Mouse (Mus musculus) brain, embryonic 18.5 days (tissue): ENCODE measurements around the gene Cdh23.
A peak's percentile ranks its signal among the peaks of the same experiment; 100 is the strongest.

Experiments used
- DNase-seq: peaks from one replicate; pipeline ENCODE4 v3.0.0-alpha.2; 2012; ENCODE audit warnings: low read depth, low spot score

Gene Cdh23

DNA sequence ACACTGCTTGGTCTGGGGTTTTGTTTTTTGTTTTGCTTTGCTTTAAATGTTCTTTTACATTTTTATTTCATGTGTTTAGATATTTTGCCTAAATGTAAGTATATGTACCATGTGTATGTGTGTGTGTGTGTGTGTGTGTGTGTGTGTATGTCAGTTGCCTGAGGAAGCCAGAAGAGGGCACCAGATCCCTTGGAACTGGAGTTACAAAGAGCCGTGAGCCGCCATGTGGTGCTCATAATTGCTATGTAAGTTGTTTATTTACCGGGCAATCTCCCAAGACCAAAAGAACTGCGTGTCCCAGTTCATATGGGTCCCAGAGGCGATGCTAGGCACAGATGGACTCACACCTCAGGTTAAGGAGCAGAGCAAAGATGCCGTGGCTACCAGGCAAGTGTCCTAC lies 214.9 kb downstream of the Cdh23 start:
- no peak for DNase-seq

DNA sequence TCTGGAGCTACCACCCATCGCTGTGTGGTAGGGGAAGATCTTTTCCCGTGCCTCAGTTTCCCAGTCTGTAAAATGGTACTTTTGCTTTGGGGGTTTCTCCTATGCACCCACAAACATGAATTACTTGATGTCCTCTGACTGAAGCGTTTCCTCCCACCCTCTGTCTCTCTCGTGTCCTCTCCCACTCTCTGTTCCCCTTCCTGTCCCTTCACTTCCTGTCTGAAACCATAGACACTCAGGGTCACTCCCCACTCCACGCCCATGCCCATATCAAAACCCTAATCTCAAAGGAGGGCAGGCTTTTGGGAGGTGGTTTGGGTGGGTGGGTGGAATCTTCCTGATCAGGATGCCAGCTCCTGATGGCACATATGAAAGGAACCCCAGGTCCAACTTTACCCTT lies 221.7 kb downstream of the Cdh23 start:
- DNase-seq = no peak

DNA sequence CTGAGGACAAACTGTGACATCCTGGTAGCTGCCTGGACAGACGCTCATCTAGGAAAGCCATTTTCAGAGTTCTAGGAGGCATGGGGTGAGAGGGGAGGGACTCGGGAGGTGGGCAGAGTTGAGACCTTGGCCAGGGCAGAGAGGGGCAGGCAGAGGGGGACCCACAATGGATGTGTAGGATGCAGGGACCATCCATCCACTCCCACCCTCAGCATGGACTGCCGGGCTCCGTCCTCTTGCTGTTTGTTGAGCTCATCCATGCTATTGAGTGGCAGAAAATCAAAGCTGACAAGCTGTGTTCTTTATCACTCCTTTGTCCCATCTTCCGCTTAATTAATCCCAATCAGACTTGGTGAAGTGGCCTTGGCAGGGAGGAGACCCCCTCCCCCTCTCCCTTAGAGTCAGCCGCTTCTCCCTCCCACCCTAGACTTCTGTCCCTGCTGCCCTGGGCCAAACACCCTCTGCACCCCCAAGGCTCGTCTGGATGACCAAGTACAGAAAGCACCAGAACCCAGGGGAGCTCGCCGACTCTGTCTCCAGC lies 222.4 kb downstream of the Cdh23 start:
- DNase-seq = no peak

DNA sequence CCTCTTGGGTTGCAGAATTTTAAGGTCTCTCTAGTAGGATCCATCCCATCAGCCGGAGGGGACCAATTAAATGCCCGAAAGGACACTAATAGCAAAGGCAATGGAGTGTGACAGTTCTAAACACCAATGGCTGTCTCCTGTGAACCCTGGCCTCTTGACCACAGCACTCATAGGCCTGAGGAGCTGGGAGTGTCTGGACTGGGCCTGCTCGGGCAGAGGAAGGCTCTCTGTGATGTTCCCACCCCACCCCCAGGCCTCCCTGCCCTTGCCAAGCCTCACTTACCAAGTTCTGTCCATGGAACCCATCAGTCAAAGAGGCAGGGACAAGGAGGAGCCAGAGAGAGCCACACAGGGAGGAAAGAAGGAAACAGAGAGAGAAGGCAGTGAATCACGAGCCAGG lies 228.5 kb downstream of the Cdh23 start:
- DNase-seq = no peak

DNA sequence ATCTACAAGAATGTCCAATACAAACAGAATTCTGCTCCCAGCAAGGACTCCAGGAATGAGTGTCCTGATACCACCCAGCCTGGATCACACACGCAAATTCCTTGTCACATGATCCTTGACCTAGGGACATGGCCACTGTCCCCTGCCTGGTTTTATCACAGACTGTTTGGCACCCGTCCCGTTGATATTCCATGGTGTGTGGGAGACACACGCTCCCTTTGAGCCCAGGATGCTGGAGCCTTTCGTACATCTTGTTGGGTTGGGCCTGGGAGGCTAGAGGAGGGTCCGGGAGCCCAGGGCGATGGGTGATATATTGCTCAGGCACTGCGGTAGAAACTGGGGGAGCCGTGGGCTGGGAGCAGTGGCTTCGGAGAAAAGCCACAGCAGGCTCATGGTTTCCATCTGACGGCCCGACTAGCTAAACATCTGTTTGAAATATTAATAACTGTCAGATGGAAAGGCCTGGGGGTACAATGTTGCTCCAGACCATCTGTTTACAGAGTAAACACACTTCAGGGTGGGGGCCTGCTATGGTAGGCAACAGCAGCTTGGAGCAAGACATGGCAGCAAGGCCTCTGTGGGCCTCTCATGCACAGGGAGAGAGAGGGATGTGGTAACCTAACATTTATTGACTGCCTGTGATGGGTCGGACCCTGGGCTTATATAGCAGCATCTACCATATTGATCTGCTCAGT lies 232.2 kb downstream of the Cdh23 start:
- no peak for DNase-seq

DNA sequence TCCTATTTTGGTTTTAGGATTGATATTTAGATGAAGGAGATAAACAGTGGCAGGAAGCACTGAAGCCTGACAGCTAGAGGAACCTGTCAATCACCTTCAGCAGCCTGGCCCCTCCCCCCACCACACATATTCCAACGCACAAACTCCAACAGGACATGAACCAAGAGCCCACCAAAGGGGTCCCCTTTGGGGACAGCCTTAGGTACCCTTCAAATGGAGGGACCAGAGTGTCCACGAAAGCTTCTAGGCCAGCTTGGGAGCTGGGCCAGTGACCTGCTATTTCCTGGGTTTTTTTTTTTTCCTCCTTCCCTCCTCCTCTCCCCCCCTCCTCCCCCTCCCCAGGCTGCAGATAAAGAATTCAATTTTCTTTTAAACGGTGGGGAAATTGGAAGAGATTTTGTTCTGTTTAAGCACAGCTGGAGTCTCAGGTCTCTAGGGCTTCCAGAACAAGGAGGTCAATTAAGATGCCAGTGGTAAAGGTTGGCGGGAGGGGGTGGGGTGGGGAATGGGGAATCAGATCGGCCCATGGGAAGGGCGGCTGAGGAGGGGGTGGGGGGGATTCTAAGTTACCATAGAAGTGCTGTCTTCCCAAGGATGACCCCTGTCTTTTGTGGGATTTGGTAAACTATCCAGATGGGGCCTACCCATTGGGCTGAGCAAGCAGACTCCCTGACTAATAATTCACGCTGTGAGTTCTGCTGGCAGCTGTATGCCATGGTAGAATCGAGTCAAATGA lies 239.5 kb downstream of the Cdh23 start:
- DNase-seq = no peak

DNA sequence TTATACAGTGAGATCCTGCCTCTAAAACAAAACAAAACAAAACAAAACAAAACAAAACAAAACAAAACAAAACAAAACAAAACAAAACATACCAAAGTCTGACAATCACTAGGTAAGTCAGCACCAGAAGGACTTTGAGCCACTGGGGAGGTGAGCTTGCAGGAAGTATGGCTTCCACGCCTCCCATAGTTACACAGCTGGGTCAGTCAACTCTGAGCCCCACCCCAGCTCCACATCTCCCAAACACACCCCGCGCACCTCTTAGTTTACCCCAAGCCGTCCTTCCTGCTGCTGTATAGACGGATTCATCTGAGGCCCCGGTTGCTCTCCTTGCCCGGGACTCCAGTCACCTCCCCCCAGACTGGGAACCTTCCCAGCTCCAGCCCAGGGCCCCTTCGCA lies 241.1 kb downstream of the Cdh23 start:
- no peak for DNase-seq

DNA sequence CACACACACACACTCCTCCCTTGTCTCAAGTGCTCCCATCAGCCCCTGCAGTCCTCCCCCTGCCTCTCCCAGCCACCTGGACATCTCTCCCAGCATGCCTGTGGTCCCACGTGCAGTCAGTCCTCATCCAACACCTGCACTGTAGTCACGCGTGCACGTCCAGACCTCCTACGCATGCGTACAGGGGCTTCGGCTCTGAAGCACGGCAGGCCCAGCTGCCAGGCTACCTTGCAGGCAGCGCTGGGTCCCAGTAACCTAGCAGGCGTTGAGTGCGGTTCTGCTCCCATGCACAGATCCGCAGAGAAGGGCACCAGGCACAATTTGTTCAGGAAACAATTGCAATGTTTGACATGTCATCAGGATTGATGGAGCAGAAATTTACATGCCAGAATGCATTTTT lies 249.1 kb downstream of the Cdh23 start:
- no peak for DNase-seq

DNA sequence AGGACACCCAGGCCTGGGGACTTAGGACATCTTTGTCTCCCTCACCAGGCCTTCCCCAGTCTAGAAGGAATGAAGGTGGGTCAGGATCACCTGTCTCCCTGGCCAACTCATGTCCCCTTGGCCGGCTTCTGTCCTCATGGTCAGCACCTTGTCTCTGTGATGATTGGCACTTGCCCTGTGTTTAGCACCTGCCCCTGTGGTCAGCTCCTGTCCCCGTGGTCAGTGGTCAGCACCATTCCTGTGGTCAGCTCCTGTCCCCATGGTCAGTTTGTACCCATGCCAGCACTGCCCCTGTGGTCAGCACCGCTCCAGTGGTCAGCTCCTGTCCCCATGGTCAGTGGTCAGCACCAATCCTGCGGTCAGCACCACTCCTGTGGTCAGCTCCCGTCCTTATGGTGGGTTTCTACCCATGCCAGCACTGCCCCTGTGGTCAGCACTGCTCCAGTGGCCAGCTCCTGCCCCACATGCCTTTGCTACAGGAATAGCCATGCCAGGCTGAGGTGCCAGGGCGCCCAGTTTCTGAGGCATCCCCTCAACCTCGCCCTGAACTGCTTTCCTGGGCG lies 251.2 kb downstream of the Cdh23 start:
- DNase-seq = no peak

DNA sequence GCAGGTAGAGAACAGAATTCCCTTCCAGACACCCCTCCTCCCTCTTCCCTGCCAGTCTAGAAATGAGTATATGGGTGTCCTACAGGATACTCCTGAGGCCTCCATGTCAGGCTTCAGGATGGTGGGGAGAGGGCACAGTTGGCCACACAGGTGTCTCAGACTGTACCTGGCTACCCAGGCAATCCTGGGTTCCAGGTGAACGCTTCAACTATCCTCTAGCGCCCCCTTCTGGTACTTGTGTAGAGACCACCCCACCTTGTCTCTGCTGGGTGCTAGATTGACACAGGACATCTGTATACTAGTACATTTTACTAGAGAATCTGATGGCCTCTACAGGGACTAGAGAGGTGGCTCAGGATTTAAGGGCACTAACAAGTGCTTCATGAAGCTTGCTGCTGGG lies 253.2 kb downstream of the Cdh23 start:
- no peak for DNase-seq

DNA sequence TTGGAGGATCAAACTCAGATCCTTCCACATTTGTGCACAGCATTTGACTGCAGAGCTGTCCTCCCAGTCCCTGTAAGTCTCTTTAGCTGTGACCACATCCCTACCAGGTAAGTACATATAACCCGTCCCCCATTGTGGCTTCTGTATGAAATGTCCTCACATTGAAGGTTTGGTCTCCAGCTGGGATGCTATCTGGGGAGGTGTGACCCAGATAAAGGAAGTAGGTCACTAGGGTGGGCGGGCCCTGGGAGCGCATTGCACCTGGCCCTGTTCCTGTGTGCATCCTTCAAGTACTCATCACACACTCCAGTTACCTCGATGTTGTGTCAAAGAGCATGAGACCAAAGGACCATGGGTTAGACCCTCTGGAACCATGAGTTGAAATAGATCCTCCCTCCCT lies 254.0 kb downstream of the Cdh23 start:
- DNase-seq = no peak

DNA sequence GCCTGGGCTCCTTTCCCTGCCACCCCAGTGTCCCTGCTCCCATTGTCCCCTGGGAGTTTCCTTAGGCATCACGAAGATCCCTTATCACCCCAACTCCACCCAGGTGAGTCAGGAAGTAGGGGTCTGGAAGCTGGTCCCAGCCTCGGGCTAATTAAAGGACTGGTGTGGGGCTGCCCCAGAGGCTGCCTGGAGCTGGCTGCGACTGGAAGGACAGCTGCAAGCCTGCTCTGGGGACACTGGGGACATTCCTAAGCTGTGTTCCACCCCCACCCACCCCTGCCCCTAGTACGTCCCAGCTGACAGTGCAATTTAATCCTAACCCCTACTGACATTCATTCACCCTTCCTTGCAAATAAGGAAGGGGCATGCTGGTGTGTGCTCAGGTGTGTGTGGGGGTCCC lies 263.6 kb downstream of the Cdh23 start:
- no peak for DNase-seq

DNA sequence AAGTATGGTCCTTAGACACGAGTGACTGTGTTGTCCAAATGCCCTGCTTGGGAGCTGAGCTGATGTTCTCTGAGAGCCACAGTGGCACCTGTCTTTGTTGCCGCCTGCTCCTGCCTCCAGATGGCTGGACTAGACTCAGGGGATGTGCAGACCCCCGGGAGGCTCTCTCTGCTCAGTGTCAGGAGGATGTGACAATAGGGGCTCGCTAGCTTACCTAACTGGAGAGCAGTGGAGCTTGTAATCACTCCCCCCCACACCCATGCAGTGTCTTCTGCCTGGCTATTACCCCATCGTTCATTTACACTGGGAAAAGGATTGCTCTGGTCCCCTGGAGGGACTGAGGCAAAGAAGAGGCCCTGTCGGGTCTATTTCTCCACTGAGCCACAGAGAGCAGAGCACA lies 265.7 kb downstream of the Cdh23 start:
- no peak for DNase-seq

DNA sequence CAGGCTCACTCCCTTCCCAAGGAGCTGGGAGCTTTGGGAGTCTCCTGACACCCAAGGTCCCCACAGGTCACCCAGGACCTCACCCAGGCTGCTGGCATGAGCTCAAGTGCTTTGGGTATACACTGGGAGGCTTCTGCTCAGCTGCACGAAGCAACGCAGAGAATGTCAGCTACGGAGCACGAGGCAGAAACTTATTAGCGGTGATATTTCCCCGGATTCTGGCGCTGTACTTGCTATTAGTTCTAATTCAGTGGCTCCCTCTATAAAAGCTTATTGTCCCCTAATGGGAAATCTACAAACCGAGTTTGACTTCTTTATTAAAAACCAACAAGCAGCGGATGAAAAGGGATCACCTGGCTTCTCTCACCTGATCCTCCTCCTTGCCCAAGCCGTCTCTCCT lies 266.3 kb downstream of the Cdh23 start:
- DNase-seq = no peak

DNA sequence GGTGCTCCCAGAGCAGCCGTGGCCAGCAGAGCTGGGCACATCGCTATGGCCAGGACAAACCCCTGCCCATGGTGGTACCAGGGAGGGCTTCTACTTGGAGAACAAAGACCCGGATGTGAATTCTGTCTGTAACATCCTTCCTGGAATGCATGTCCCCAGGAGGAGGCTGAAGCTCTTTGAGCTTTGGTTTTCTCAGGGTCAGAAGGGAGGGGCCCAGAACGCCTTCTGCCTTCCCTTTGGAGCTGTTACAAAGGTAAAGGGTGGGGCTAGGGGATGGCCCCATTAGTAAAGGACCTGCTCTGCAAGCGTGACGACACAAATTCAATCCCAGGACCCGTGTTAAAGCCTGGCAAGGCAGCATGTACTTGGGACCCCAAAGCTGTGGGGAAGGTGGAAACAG lies 273.5 kb downstream of the Cdh23 start:
- DNase-seq = no peak

DNA sequence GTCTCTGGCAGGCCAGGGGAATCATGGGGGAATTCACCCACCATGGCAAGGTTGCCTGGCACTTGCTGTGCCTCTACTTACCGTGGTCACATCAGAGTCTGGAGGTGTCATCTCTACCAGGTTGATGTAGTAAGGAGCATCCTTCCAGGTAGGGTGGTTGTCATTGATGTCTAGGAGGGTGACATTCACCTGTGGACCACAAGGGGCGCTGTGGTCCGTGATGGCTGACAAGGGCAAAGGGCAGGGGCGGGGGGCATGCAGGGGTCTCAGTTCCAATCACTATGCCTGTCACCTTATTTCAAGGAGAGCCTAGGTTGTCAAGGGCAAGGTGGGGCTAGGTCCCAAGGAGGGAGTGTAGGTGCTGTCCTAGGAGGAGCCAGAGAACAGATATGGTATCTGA lies 276.7 kb downstream of the Cdh23 start:
- no peak for DNase-seq

DNA sequence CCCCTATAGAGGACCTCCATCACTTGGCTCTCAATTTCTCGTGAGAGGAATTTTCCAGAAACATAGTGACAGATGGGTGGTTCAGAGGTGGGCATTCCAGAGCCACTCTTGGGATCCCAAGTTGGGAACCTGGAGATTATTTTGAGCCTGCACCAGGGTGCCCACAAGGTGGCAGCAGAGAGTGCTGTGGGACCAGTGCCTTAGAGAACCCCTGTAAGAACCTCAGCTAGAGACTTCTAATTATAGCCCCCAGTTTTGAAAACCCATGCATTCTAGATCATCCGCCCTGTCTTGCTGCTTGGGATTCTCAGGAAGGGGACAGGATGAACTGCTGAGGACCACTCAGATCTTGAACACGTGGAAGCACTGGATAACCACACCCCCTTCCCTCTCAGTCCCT lies 278.2 kb downstream of the Cdh23 start:
- DNase-seq = no peak

DNA sequence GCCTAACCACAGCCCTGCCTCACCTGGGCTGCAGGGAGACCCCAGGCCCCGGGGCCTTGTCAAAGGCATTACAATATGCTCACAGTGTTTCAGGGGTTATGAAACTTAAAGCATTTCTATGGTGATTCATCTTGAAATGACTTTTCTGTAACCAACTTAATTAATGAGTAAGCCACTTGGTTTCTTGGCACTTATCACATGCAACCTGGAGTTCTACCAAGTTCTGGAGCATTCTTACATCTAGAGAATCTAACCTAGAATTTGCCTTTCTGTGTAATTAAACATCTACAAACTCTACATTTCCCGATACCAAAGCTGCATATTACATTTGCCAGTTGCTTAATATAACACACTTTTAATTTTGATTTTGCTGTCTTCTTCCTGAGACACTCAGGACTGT lies 279.2 kb downstream of the Cdh23 start:
- DNase-seq = no peak

DNA sequence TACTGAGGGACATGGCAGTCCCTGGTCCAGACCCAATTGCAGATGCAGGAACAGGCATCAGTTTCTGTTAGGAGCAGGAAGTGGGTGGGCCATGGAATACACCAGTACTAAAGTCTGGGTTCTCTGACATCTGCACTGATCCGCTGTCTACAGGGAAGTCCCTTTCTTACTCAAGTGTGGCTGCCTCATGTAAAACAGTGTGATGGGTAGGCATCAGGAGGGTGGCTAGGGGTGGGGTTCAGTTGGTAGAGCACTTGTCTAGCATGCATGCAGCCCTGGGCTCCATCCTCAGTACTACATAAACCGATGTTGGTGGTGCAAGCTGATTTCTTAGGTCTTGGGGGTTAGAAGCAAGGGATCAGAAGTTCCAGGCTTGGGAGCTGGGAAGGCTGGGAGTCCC lies 282.5 kb downstream of the Cdh23 start:
- no peak for DNase-seq

DNA sequence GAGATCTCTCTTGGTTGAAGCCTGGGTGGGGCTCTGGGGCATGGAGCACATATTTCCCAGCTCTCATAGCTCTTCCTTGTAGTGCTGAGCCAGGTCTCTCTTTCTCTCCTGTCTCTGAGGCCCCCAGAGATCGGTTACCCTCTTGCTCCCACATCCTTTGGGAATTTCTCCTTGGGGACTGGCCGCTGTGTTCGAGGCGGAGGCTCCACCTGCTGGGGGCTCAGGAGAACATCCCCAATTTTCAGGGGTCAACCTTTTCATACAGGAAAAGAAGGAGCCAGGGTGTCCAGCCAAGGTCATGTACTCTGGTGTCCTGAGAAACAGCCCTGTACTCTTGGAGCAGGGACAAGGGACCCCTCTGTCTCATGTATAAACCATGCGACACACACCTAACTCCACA lies 284.5 kb downstream of the Cdh23 start:
- no peak for DNase-seq

DNA sequence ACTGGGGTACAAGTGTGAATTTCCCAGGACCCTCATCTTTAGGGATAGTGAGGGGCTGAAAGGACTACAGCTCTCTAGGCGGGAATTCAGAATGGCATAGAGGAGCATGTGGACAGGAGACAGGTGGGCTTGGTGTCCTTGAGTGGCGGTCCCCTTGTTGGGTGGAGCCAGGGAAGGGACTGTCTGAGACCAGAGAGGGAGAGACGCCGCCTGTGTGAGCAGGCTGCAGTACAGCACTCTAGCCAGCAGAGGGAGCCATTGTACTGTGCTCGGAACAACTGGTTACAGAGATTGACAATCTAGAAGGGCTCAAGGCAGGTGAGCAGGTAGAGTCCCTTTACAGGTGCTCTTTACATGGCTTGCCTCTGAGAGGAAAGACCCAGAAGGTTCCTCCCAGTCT lies 288.5 kb downstream of the Cdh23 start:
- DNase-seq = no peak

DNA sequence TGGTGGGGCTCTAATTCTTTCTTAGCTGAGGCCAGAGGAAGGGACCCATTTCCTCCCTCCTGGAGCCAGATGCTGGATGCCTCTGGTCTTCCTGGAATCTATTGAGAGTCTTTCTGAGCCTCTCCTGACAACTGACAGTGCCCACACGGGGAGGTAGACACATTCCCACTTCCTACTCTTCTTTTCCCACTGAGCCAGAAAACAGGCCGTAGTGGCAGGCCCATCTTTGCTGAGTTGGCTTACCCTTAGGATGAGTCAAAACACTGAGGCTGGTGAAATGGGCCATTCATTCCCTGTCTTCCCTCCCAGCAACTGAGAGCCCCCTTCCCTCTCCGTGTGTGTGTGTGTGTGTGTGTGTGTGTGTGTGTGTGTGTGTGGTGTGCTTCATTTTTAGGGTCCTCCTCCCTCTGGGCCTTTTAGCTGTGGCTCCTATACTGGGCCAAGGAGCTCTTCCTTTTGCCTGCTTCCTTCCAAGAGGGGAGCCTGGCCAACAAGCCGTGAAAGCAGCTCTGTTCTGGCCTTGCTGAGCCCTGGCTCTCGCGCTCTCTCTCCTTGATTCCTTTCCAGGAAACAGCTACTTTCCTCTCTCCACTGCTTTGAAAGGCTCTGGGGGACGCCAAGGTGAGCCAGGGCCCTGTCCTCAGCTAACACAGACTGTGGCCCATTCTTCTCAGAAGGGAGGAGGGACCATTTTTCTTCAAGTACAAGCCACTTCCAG lies 290.7 kb downstream of the Cdh23 start:
- peak; percentile 24 for DNase-seq
